Mouse (Mus musculus): ENCODE data around the gene Rpgr. TPM values are rescaled to one million over a fixed set of nuclear protein-coding genes. Genes with fewer than 3 reads are reported as not detected.

Gene Rpgr
- 40.7 and 41.6 TPM in 2 replicates for polyA plus RNA-seq (2014; fragmentation: Nextera tagmentation; extraction: Ambion mirVana)

DNA sequence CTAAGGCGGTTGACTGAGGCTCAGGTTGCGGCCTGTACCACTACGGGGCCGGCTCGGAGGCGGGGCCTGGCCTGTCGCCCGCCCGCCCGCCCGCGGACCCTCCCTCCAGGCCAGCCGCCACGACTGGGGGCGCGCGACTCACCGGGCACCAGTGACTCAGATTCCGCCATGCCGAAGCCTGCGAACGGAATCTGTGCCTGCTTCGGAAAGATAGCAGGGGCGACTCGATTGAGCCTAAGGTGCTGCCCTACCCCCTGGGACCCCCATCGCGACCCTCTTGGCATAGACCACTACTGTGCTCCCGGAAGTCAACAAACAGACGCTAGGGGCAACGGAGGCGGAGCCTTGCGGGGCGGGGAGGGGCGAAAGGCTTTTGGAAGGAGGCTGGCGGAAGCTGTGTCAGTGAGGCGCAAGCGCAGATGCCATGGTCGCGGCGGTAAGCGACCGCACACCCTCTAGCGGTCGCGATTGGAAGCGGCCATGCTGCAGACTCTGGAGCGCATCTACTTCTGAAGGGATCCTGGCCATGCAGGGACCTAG, at the start of gene Rpgr:
Gene Rpgr (minus strand): TSS at position 511 of the 540 bp plus-strand sequence.
- peak within 1 kb of the TSS; percentile 50 for H3K4me3 ChIP-seq (ENCODE audit: low read depth, low read length)
- no peaks in the 10 kb centered on the region for H3K9me3 ChIP-seq (ENCODE audit: control insufficient read depth, low read length)
- H3K4me2 ChIP-seq (replicated peaks; ENCODE audit: low read depth, low read length): peak within 1 kb of the TSS; percentile 36
- H3K27ac ChIP-seq (ENCODE audit: low read depth, low read length): no peak within 1 kb of the TSS
- DNase-seq (ENCODE audit: low spot score) (peak; percentile 91), ATAC-seq (ENCODE audit: low FRiP score) (peak; percentile 99)
- no peaks in the 10 kb centered on the region for H3K4me1 ChIP-seq (replicated peaks; ENCODE audit: control insufficient read depth, insufficient read depth, low read length)
- H3K36me3 ChIP-seq (ENCODE audit: control insufficient read depth, insufficient read depth, low read length): no peaks in the 10 kb centered on the region
- H3K9ac ChIP-seq (ENCODE audit: low read depth, low read length): peak within 1 kb of the TSS; percentile 63
- WGBS: 12% methylated on average over 33 of the region's 47 CpGs
- no peaks in the 10 kb centered on the region for H3K27me3 ChIP-seq (ENCODE audit: control insufficient read depth, insufficient read depth, low read length)

DNA sequence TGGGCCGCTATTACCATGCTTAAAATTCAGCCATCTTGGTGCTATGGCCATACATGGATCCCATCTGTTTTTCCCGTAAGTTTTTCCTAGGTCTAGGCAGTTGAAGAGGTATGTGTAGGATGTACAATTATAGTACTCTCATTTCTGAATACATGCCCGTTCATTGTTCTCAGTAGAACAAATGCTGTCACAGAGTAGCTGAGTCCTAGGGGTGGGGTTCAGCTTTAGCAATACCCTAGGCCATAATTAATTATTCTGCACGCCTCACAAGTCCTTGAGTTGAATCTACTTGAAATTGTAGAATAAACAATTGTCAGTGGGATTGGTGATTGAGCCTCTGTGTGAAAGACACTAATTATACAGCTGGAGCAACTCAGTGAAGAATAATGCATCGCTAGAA, 41.5 kb upstream of the Rpgr start:
- Histone ChIP-seq H3K4me2 (replicated peaks; ENCODE audit: low read depth, low read length) (no peak overlapping the region), H3K27me3 (ENCODE audit: control insufficient read depth, insufficient read depth, low read length) (no peaks in the 10 kb centered on the region), H3K4me3 (ENCODE audit: low read depth, low read length) (no peak overlapping the region), H3K9me3 (ENCODE audit: control insufficient read depth, low read length) (no peaks in the 10 kb centered on the region), H3K9ac (ENCODE audit: low read depth, low read length) (no peak overlapping the region), H3K36me3 (ENCODE audit: control insufficient read depth, insufficient read depth, low read length) (no peaks in the 10 kb centered on the region), H3K4me1 (replicated peaks; ENCODE audit: control insufficient read depth, insufficient read depth, low read length) (no peaks in the 10 kb centered on the region), H3K27ac (ENCODE audit: low read depth, low read length) (no peak overlapping the region)
- DNase-seq (ENCODE audit: low spot score) (no peak), ATAC-seq (ENCODE audit: low FRiP score) (no peak)
- WGBS: 84% methylated on average over 5 of the region's 5 CpGs

- Histone ChIP-seq H3K27ac (ENCODE audit: low read depth, low read length) (no peak overlapping the region), H3K4me2 (replicated peaks; ENCODE audit: low read depth, low read length) (no peak overlapping the region), H3K36me3 (ENCODE audit: control insufficient read depth, insufficient read depth, low read length) (no peaks in the 10 kb centered on the region), H3K4me3 (ENCODE audit: low read depth, low read length) (no peak overlapping the region), H3K9ac (ENCODE audit: low read depth, low read length) (no peak overlapping the region), H3K9me3 (ENCODE audit: control insufficient read depth, low read length) (no peaks in the 10 kb centered on the region), H3K27me3 (ENCODE audit: control insufficient read depth, insufficient read depth, low read length) (no peaks in the 10 kb centered on the region), H3K4me1 (replicated peaks; ENCODE audit: control insufficient read depth, insufficient read depth, low read length) (no peaks in the 10 kb centered on the region)
- DNase-seq (ENCODE audit: low spot score): no peak
- no peak for ATAC-seq (ENCODE audit: low FRiP score)
- 96% methylated on average over 1 of the region's 1 CpGs for WGBS
These were observed 41.1 kb upstream of the Rpgr start for GRCm38 (mm10) chrX:10257774-10258173.

GRCm38 (mm10) chrX:10251852-10252504, 35.3 kb upstream of the Rpgr start, which contains the start of gene Otc:
TSS of gene Otc (plus strand) at chrX:10252305.
- ATAC-seq (ENCODE audit: low FRiP score) (no peak), DNase-seq (ENCODE audit: low spot score) (no peak)
- no peaks in the 10 kb centered on the region for H3K9me3 ChIP-seq (ENCODE audit: control insufficient read depth, low read length)
- H3K4me3 ChIP-seq (ENCODE audit: low read depth, low read length): no peak within 1 kb of the TSS
- no peak within 1 kb of the TSS for H3K4me2 ChIP-seq (replicated peaks; ENCODE audit: low read depth, low read length)
- no peaks in the 10 kb centered on the region for H3K4me1 ChIP-seq (replicated peaks; ENCODE audit: control insufficient read depth, insufficient read depth, low read length)
- no peaks in the 10 kb centered on the region for H3K36me3 ChIP-seq (ENCODE audit: control insufficient read depth, insufficient read depth, low read length)
- H3K27ac ChIP-seq (ENCODE audit: low read depth, low read length): no peak within 1 kb of the TSS
- H3K9ac ChIP-seq (ENCODE audit: low read depth, low read length): no peak within 1 kb of the TSS
- WGBS: 61% methylated on average over 2 of the region's 2 CpGs
- no peaks in the 10 kb centered on the region for H3K27me3 ChIP-seq (ENCODE audit: control insufficient read depth, insufficient read depth, low read length)

- ATAC-seq (ENCODE audit: low FRiP score): no peak
- no peak for DNase-seq (ENCODE audit: low spot score)
These were observed 34.6 kb upstream of the Rpgr start for GRCm38 (mm10) chrX:10251357-10251756.

DNA sequence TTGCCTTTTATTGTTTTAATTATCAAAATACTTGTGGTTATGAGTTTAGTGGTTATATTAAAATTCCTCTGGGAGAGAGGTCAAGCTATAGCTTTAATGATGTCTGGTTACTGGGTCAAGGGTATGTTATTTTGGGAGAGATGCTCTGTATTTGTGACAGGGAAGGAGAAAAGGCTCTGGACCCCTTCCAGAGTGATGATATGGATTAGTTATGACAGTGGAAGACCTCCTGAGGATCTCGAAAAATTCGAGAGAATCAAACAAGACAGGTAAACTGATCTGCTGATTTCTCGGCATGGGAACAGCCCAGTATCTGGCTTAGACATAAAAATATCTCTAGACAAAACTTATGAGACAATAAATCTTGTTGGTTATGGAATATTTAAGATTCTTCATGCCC, 27.2 kb upstream of the Rpgr start:
- Histone ChIP-seq H3K27me3 (ENCODE audit: control insufficient read depth, insufficient read depth, low read length) (no peaks in the 10 kb centered on the region), H3K4me3 (ENCODE audit: low read depth, low read length) (no peak overlapping the region), H3K9me3 (ENCODE audit: control insufficient read depth, low read length) (no peaks in the 10 kb centered on the region), H3K4me2 (replicated peaks; ENCODE audit: low read depth, low read length) (no peak overlapping the region), H3K36me3 (ENCODE audit: control insufficient read depth, insufficient read depth, low read length) (no peaks in the 10 kb centered on the region), H3K27ac (ENCODE audit: low read depth, low read length) (no peak overlapping the region), H3K4me1 (replicated peaks; ENCODE audit: control insufficient read depth, insufficient read depth, low read length) (no peaks in the 10 kb centered on the region), H3K9ac (ENCODE audit: low read depth, low read length) (no peak overlapping the region)
- WGBS: 67% methylated on average over 3 of the region's 3 CpGs
- DNase-seq (ENCODE audit: low spot score) (no peak), ATAC-seq (ENCODE audit: low FRiP score) (no peak)

More at GRCm38 (mm10) chrX:10251357-10251756, 34.6 kb upstream of the Rpgr start:
- H3K9ac ChIP-seq (ENCODE audit: low read depth, low read length): no peak overlapping the region
- no peak overlapping the region for H3K4me3 ChIP-seq (ENCODE audit: low read depth, low read length)
- no peaks in the 10 kb centered on the region for H3K4me1 ChIP-seq (replicated peaks; ENCODE audit: control insufficient read depth, insufficient read depth, low read length)
- no peaks in the 10 kb centered on the region for H3K36me3 ChIP-seq (ENCODE audit: control insufficient read depth, insufficient read depth, low read length)
- no peak overlapping the region for H3K27ac ChIP-seq (ENCODE audit: low read depth, low read length)
- H3K9me3 ChIP-seq (ENCODE audit: control insufficient read depth, low read length): no peaks in the 10 kb centered on the region
- no peak overlapping the region for H3K4me2 ChIP-seq (replicated peaks; ENCODE audit: low read depth, low read length)
- H3K27me3 ChIP-seq (ENCODE audit: control insufficient read depth, insufficient read depth, low read length): no peaks in the 10 kb centered on the region

GRCm38 (mm10) chrX:10239515-10239914, 22.8 kb upstream of the Rpgr start:
- no peak overlapping the region for H3K9ac ChIP-seq (ENCODE audit: low read depth, low read length)
- no peaks in the 10 kb centered on the region for H3K27me3 ChIP-seq (ENCODE audit: control insufficient read depth, insufficient read depth, low read length)
- no peaks in the 10 kb centered on the region for H3K9me3 ChIP-seq (ENCODE audit: control insufficient read depth, low read length)
- no peaks in the 10 kb centered on the region for H3K4me1 ChIP-seq (replicated peaks; ENCODE audit: control insufficient read depth, insufficient read depth, low read length)
- H3K4me2 ChIP-seq (replicated peaks; ENCODE audit: low read depth, low read length): no peak overlapping the region
- H3K4me3 ChIP-seq (ENCODE audit: low read depth, low read length): no peak overlapping the region
- DNase-seq (ENCODE audit: low spot score) (no peak), ATAC-seq (ENCODE audit: low FRiP score) (no peak)
- no peaks in the 10 kb centered on the region for H3K36me3 ChIP-seq (ENCODE audit: control insufficient read depth, insufficient read depth, low read length)
- WGBS: 61% methylated on average over 4 of the region's 4 CpGs
- H3K27ac ChIP-seq (ENCODE audit: low read depth, low read length): no peak overlapping the region

- no peak for ATAC-seq (ENCODE audit: low FRiP score)
These were observed 17.9 kb upstream of the Rpgr start for GRCm38 (mm10) chrX:10234617-10235016.

DNA sequence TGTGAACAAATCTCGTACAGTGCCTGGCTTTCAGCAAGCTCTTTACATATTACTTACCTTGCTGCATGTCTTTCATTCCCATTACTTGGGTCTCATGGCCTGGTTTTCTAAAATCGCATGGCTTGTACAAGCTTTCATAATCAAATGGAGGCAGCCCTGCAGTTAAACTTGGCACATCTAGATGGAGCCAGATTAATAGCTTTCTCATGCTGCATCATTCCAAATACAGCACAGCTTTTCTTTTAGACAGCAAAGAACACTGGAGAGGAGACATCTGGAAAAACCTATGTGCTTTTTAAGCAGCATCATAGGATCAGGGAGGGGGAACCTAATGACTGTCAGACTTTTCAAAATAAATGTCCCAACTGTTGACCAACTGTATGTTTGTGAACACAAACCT, 16.3 kb upstream of the Rpgr start:
- Histone ChIP-seq H3K36me3 (ENCODE audit: control insufficient read depth, insufficient read depth, low read length) (no peaks in the 10 kb centered on the region), H3K9ac (ENCODE audit: low read depth, low read length) (no peak overlapping the region), H3K4me3 (ENCODE audit: low read depth, low read length) (no peak overlapping the region), H3K4me2 (replicated peaks; ENCODE audit: low read depth, low read length) (no peak overlapping the region), H3K27ac (ENCODE audit: low read depth, low read length) (no peak overlapping the region), H3K9me3 (ENCODE audit: control insufficient read depth, low read length) (no peaks in the 10 kb centered on the region), H3K27me3 (ENCODE audit: control insufficient read depth, insufficient read depth, low read length) (no peaks in the 10 kb centered on the region), H3K4me1 (replicated peaks; ENCODE audit: control insufficient read depth, insufficient read depth, low read length) (no peaks in the 10 kb centered on the region)
- DNase-seq (ENCODE audit: low spot score) (no peak), ATAC-seq (ENCODE audit: low FRiP score) (no peak)
- WGBS: 86% methylated on average over 2 of the region's 2 CpGs

More at GRCm38 (mm10) chrX:10234617-10235016, 17.9 kb upstream of the Rpgr start:
- WGBS: 91% methylated on average over 3 of the region's 3 CpGs
- Histone ChIP-seq H3K4me3 (ENCODE audit: low read depth, low read length) (no peak overlapping the region), H3K9me3 (ENCODE audit: control insufficient read depth, low read length) (no peaks in the 10 kb centered on the region), H3K36me3 (ENCODE audit: control insufficient read depth, insufficient read depth, low read length) (no peaks in the 10 kb centered on the region), H3K27ac (ENCODE audit: low read depth, low read length) (no peak overlapping the region), H3K4me1 (replicated peaks; ENCODE audit: control insufficient read depth, insufficient read depth, low read length) (no peaks in the 10 kb centered on the region), H3K4me2 (replicated peaks; ENCODE audit: low read depth, low read length) (no peak overlapping the region), H3K9ac (ENCODE audit: low read depth, low read length) (no peak overlapping the region), H3K27me3 (ENCODE audit: control insufficient read depth, insufficient read depth, low read length) (no peaks in the 10 kb centered on the region)
- no peak for DNase-seq (ENCODE audit: low spot score)

All from hindbrain, embryonic 11.5 days (tissue).